Mouse (Mus musculus) lung, postnatal 0 days (tissue): ENCODE measurements around the gene Osbp. TPM values are rescaled to one million over a fixed set of nuclear protein-coding genes. Genes with fewer than 3 reads are reported as not detected.

ENCODE experiments used
- ATAC-seq: fragments of 200-750 bp; cut with Nextera tagmentation; 2 replicates; pipeline ENCODE4 v1.8.0; 2017; ENCODE audit warnings: moderate library complexity
- DNase-seq: peaks from one replicate; pipeline ENCODE4 v3.0.0-alpha.2; 2016; ENCODE audit warnings: low spot score
- H3K27ac ChIP-seq: fragments of 300-500 bp; sonication (generic); 2 replicates; pipeline ENCODE4 v1.5.1; 2014; ENCODE audit warnings: antibody characterized with exemption, mild to moderate bottlenecking, low read length, mixed read lengths
- H3K27me3 ChIP-seq: fragments of 300-500 bp; sonication (generic); replicated peaks from 2 replicates; pipeline ENCODE4 v1.6.1; 2014; ENCODE audit warnings: low read length, mixed read lengths; ENCODE audit not compliant: insufficient read depth
- H3K36me3 ChIP-seq: fragments of 300-500 bp; sonication (generic); 2 replicates; pipeline ENCODE4 v1.6.1; 2014; ENCODE audit warnings: low read length, mixed read lengths; ENCODE audit not compliant: insufficient read depth
- H3K4me1 ChIP-seq: fragments of 300-500 bp; sonication (generic); 2 replicates; pipeline ENCODE4 v1.6.1; 2014; ENCODE audit warnings: antibody characterized with exemption, low read depth, low read length, mixed read lengths; ENCODE audit not compliant: insufficient read depth
- H3K4me2 ChIP-seq: fragments of 300-500 bp; sonication (generic); replicated peaks from 2 replicates; pipeline ENCODE4 v1.6.1; 2014; ENCODE audit warnings: low read depth, mild to moderate bottlenecking, low read length, moderate library complexity, mixed read lengths
- H3K4me3 ChIP-seq: fragments of 300-500 bp; sonication (generic); 2 replicates; pipeline ENCODE4 v1.5.1; 2014; ENCODE audit warnings: low read depth, low read length
- H3K9ac ChIP-seq: fragments of 300-500 bp; sonication (generic); replicated peaks from 2 replicates; pipeline ENCODE4 v1.6.1; 2014; ENCODE audit warnings: low read depth, mild to moderate bottlenecking
- H3K9me3 ChIP-seq: fragments of 300-500 bp; sonication (generic); 2 replicates; pipeline ENCODE4 v1.6.1; 2016; ENCODE audit warnings: low read length, mixed read lengths
- CTCF ChIP-seq: IDR thresholded peaks from 2 replicates; pipeline ENCODE4 v1.5.1; 2016; ENCODE audit warnings: antibody characterized with exemption, mild to moderate bottlenecking
- EP300 ChIP-seq: IDR thresholded peaks from 2 replicates; pipeline ENCODE4 v1.6.1; 2016; ENCODE audit warnings: antibody characterized with exemption, mild to moderate bottlenecking, control low read depth
- WGBS: fragments of 180-500 bp; shearing (Covaris S2); extraction: QIAGEN DNeasy Blood & Tissue Kit; methylation state at CpG from one replicate; pipeline ENCODE4 v1.1.7; 2014; 5-methylcytosine and 5-hydroxymethylcytosine counted together
- polyA plus RNA-seq: library from polyadenylated mRNA; unstranded; fragments of >200 nt; fragmentation: Nextera tagmentation; extraction: Ambion mirVana; gene quantifications from 2 replicates; pipeline ENCODE4 v1.2.1, GENCODE M21; 2015

Osbp gene
- polyA plus RNA-seq, 1 experiment from 2014 or later = 4.6 TPM

- H3K4me3 ChIP-seq = no peak overlapping the region
These were observed 43.0 kb downstream of the Osbp start for GRCm38 (mm10) chr19:12008410-12009380.

GRCm38 (mm10) chr19:12009501-12010280, 44.0 kb downstream of the Osbp start:
- Histone ChIP-seq H3K27me3 (no peaks in the 10 kb centered on the region), H3K4me1 (peaks cover 4% of the 10 kb centered on the region; the same call in 1 of the 2 replicates), H3K27ac (peak overlapping the region; percentile 85), H3K4me2 (peak overlapping the region; percentile 67), H3K9me3 (no peaks in the 10 kb centered on the region), H3K4me3 (peak overlapping the region; percentile 58), H3K36me3 (no peaks in the 10 kb centered on the region), H3K9ac (peak overlapping the region; percentile 43; the same call in 1 of the 2 replicates)
- TF ChIP-seq CTCF (no peak), EP300 (no peak)
- DNase-seq (peak; percentile 80), ATAC-seq (no peak)
- WGBS = 2% methylated on average over 24 of the region's 24 CpGs

More at GRCm38 (mm10) chr19:12008410-12009380, 43.0 kb downstream of the Osbp start:
- H3K9ac ChIP-seq = no peak overlapping the region
- no peaks in the 10 kb centered on the region for H3K36me3 ChIP-seq
- peaks cover 4% of the 10 kb centered on the region; the same call in 1 of the 2 replicates for H3K4me1 ChIP-seq
- no peaks in the 10 kb centered on the region for H3K27me3 ChIP-seq
- H3K27ac ChIP-seq = no peak overlapping the region
- peak; percentile 11 for DNase-seq
- TF ChIP-seq CTCF (no peak), EP300 (no peak)
- no peaks in the 10 kb centered on the region for H3K9me3 ChIP-seq
- H3K4me2 ChIP-seq = no peak overlapping the region
- 27% methylated on average over 17 of the region's 17 CpGs for WGBS
- ATAC-seq = no peak

GRCm38 (mm10) chr19:12010281-12010771, 44.6 kb downstream of the Osbp start:
- Histone ChIP-seq H3K36me3 (no peaks in the 10 kb centered on the region), H3K9me3 (no peaks in the 10 kb centered on the region), H3K4me1 (peaks cover 4% of the 10 kb centered on the region; the same call in 1 of the 2 replicates), H3K27ac (peak overlapping the region; percentile 85), H3K4me2 (peak overlapping the region; percentile 67), H3K4me3 (peak overlapping the region; percentile 58), H3K27me3 (no peaks in the 10 kb centered on the region), H3K9ac (peak overlapping the region; percentile 43)
- DNase-seq (peak; percentile 78), ATAC-seq (peak; percentile 28)
- WGBS = under 1% methylated on average over 24 of the region's 24 CpGs
- TF ChIP-seq EP300 (no peak), CTCF (no peak)

GRCm38 (mm10) chr19:12010916-12011559, 45.3 kb downstream of the Osbp start:
- ATAC-seq = peak; percentile 34
- H3K4me3 ChIP-seq = peak overlapping the region; percentile 58
- TF ChIP-seq CTCF = no peak
- no peak for TF ChIP-seq EP300
- peak overlapping the region; percentile 67 for H3K4me2 ChIP-seq
- under 1% methylated on average over 26 of the region's 26 CpGs for WGBS
- no peaks in the 10 kb centered on the region for H3K36me3 ChIP-seq
- H3K9me3 ChIP-seq = no peaks in the 10 kb centered on the region
- H3K27ac ChIP-seq = peak overlapping the region; percentile 85
- H3K4me1 ChIP-seq = peaks cover 4% of the 10 kb centered on the region; the same call in 1 of the 2 replicates
- H3K9ac ChIP-seq = peak overlapping the region; percentile 43
- peak; percentile 87 for DNase-seq
- H3K27me3 ChIP-seq = no peaks in the 10 kb centered on the region

- peaks cover 4% of the 10 kb centered on the region; the same call in 1 of the 2 replicates for H3K4me1 ChIP-seq
- peak overlapping the region; percentile 67 for H3K4me2 ChIP-seq
- DNase-seq (peak; percentile 93), ATAC-seq (peak; percentile 80)
- peak; percentile 79 for TF ChIP-seq CTCF
- peak; percentile 55; the same call in 1 of the 2 replicates for TF ChIP-seq EP300
- no peaks in the 10 kb centered on the region for H3K9me3 ChIP-seq
- H3K36me3 ChIP-seq = no peaks in the 10 kb centered on the region
- H3K9ac ChIP-seq = peak overlapping the region; percentile 41
- peak overlapping the region; percentile 85 for H3K27ac ChIP-seq
- under 1% methylated on average over 49 of the region's 49 CpGs for WGBS
- H3K27me3 ChIP-seq = no peaks in the 10 kb centered on the region
- H3K4me3 ChIP-seq = peak overlapping the region; percentile 58
These were observed 46.1 kb downstream of the Osbp start for GRCm38 (mm10) chr19:12011560-12012556.
